Mouse (Mus musculus): ENCODE results near the gene Ak7.

Gene Ak7

DNA sequence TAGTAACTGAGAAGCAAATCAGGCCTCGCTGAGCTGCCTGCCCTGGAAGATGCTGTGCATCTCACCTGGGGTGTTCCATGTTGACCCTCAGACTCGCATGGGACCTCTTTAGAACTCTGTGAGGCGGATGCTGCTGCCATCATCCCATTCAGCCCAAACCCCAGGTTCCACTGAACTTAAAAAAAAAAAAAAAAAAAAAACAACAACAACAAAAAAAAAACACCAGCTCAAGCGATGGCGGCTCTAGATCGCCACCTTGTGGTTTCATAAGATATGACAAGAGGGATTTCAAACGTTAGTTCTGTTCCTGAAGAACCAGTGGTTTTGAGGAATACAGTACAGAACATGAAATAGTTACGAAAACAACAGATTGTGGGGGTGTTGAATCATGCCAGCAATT, 22.2 kb downstream of the Ak7 start:
- DNase-seq (ENCODE audit: low read depth, low spot score) = peak; percentile 58

DNA sequence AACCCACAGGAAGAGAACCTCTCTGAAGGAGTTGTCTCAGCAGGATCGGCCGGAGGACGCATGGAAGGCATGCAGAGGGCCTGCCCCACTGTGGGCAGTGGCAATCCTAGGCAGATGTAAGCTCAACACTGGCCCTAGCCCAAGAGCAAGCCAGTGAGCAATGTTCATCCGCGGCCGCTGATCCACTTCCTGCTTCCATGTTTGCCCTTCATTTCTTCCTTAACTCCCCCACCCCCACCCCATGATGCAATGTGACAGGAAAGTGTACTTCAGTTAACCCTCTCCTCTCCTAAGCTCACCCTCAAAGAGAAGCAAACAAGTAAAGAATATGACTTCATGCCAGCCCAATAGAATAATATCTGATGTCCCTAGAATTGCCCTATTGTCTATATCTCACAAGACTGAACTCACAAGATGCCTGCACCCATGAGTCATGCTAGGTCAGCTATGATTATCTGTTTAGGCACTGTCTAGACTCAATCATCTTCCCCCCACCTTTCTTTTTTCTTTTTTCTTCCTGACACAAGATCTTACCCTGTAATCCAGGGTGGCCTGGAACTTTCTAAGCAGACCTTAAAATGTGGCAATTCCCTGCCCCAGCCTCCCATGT, 25.2 kb downstream of the Ak7 start:
- DNase-seq (ENCODE audit: low read depth, low spot score) = no peak

DNA sequence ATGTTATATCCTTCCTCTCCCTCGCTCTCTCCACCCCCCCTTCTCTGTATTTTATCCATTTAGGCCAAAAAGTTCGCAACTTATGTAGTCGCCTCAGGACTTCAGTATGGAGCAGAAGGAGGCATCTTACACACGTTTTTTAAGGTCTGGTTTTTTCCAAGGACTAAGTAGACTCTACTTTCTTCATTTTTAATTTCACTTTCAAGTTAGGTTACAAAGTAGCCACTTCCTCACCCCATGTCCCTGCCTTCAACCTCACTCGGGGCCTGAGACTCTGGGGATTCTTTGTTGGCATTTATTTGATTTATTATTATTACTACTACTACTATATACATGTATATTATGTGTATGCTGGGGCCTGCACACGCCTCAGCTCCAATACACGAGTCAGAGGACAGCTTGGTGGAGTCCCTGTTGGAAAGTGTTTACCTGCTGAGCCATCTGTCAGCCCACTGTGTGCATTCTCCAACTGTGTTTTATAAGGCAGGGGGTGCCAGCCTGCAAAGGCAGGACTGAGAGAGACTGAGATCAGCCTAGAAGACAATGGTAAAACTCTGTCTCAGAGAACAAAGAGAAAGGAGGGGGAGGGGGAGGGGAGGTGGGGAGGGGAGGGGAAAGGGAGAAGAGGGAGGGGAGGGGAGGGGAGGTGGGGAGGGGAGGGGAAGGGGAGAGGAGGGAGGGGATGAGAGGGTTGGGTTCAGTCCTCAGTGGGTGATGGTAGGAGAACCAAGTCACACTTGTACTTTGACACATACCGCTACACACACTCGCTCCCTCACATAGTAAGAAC, 27.8 kb downstream of the Ak7 start:
- DNase-seq (ENCODE audit: low read depth, low spot score) = no peak

DNA sequence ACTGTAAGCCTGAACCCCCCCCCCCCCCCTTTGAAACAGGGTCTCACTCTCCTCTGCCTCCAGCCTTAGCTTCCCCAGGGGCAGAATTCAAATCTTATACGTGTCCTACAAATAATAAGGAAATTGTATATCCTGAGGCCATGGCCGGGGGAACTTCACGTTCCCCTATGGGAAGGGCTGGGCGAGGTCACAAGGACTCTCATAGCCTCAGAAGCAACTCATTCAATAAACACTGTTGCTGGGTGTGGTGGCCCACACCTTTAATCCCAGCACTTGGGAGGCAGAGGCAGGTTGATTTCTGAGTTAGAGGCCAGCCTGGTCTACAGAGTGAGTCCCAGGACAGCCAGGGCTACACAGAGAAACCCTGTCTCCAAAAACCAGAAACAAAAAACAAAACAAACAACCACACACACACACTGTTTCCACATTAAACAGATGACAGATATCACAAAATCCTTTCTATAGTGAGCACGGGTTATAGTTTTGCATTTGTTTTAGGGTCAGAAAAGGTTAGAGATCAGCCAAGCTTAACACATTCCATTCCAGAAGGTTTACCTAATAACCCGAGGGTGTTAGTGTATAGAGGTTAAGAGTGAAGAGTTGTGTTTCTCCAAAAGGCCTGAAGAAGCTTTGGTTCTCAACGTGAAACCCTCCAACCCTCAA, 29.6 kb downstream of the Ak7 start:
- DNase-seq (ENCODE audit: low read depth, low spot score) = no peak

DNA sequence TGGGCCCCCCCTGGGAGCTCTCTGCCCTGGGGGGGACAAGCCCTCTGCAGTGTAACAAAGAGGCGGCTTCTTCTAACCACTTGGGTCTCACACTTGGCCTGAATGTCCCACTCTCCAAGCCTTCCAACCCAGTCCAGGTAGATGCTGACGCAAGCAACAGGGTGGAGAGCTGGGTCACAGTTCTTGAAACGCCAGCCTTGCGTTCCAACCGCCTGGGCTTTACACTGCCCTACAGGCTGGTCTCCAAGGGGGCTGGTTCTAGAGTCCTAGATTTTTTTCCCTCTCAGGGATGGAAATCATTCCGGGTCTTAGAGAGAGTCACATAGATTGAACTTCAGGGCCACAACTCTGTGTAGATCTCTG, 30.1 kb downstream of the Ak7 start:
- no peak for DNase-seq (ENCODE audit: low read depth, low spot score)

- DNase-seq (ENCODE audit: low read depth, low spot score) = no peak
These were observed 32.7 kb downstream of the Ak7 start for GRCm38 (mm10) chr12:105738316-105739096.

DNA sequence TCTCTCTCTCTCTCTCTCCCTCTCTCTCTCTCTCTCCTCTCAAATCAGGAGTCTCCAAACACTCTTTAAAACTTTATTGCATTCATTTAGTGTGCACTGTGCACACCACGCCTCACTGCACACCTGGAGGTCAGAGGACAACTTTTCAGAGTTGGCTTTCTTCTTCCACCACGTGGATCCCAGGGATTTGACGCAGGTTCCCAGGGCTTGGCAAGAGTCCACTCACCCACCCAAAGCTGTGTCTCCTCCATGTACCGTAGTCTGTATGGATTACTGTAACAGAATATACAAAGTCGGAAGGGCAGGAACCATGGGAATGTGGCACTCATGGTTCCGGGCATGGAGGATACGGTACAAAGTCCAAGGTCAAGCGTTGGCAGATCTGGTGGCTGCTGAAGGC, 33.9 kb downstream of the Ak7 start:
- no peak for DNase-seq (ENCODE audit: low read depth, low spot score)

- no peak for DNase-seq (ENCODE audit: low read depth, low spot score)
These were observed 42.3 kb downstream of the Ak7 start for GRCm38 (mm10) chr12:105748114-105748513.

- DNase-seq (ENCODE audit: low read depth, low spot score) = no peak
These were observed 48.0 kb downstream of the Ak7 start for GRCm38 (mm10) chr12:105753813-105754212.

- DNase-seq (ENCODE audit: low read depth, low spot score) = no peak
These were observed 52.2 kb downstream of the Ak7 start for GRCm38 (mm10) chr12:105757816-105758497.

- DNase-seq (ENCODE audit: low read depth, low spot score) = no peak
These were observed 53.1 kb downstream of the Ak7 start for GRCm38 (mm10) chr12:105758911-105759310.

DNA sequence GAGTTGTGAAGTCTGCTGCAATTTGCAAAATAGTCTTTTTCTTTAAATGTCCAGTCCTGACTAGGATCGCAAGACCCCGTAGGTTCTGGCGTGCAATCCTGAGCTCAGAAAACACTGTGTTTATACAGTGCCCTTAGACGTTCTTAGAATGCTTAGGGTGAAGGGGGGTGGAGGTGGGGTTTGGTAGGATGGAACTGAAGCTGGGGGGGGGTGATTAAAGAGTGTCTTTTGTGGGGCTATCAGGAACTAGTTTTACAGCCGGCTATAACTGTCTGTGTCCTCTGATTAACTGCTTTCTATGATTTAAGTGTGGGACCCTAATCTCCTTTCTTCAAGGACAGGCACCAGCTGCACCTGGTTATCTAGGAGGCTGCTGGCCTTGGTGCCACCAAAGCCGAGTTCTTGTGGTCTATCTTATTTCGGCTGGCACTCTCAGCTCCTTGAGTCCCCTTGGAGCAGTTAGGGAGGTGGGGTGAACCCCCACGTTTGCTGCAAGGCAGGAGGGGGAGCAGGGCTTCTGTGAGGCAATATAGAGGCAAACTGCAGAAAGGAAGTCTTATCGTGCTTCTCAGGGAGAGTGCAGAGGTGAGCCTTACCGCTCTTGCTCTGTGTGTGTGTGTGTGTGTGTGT, 54.2 kb downstream of the Ak7 start:
- no peak for DNase-seq (ENCODE audit: low read depth, low spot score)

DNA sequence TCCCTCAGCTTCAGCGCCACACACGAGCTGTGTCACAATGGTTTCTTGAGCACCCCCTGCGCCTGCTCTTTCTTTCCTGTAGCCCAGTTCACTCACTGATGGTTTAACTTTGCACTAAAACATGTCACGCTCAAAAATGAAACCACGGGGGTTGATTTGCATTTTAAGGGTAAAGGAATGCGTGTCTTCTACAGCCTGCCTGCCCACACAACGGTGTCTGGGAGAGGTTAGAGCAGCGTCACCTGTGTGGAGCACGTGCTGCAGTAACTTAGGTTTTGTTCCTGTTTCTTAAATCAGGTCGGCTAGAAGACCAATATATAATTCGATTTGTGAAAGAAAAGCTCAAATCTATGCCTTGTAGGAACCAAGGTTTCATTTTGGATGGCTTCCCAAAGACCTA, 55.4 kb downstream of the Ak7 start:
- DNase-seq (ENCODE audit: low read depth, low spot score) = peak; percentile 31

DNA sequence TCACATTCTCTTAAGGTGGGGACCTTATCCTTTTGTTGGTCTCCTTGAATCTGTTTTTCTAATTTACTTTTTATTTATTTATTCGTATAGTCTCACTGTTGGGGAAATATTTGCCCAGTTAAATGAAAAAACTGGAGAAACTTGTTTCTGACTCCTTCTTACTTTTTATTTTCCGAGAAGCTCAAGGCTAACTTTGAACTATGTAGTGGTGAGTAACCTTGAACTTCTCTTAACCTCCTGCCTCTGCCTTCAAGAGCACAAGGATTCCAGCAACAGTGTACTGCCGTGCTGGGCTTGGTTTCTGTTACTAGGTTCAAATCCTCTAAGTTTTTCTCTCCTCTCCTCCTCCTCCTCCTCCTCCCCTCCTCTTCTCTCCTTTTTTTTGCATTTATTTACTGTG, 55.9 kb downstream of the Ak7 start:
- DNase-seq (ENCODE audit: low read depth, low spot score) = no peak

- DNase-seq (ENCODE audit: low read depth, low spot score) = no peak
These were observed 63.9 kb downstream of the Ak7 start for GRCm38 (mm10) chr12:105769700-105770099.

DNA sequence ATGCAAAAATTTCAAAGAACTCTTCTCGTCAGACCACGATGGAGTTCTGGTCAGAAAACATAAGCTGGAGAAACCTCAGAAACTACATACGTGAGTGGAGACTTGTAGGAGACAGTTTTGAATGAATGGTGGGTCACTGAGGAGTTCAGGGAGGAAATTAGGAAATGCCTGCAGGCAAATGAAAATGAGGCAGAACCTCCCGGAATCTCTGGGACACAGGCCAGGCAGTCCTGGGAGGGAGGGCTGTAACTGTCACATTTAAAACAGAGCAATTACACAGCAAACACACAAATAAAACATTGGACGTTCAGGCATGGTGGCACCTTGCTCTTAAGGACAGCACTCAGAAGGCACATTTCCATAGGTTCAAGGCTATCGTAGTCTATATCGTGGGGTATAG, 69.1 kb downstream of the Ak7 start:
- no peak for DNase-seq (ENCODE audit: low read depth, low spot score)

DNA sequence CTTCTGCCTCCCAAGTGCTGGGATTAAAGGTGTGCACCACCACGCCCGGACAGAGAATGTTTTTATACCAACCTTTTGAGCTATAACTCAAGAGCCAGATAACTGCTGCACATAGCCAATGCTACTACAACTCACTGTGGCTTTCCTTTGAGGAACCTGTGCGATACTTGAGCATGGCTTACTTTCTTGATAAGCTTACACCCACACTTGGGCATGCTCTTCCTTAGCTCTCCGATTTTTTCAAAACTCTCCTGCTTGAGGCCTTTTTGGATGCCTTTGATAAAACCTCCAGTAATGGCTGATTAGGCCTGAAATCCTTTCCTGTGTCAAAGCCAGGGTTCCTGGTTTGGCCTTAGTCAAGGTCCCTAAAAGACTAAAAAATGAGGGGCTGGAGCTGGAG, 71.9 kb downstream of the Ak7 start:
- DNase-seq (ENCODE audit: low read depth, low spot score) = no peak

GRCm38 (mm10) chr12:105784196-105784999, 78.6 kb downstream of the Ak7 start, which contains the start of gene Papola:
Papola (plus strand) TSS chr12:105784694.
- DNase-seq (ENCODE audit: low read depth, low spot score) = peak; percentile 97

- peak; percentile 73 for DNase-seq (ENCODE audit: low read depth, low spot score)
These were observed 79.4 kb downstream of the Ak7 start for GRCm38 (mm10) chr12:105785000-105785774.
